Mouse (Mus musculus) neural tube, embryonic 11.5 days (tissue): ENCODE results near the gene Obp1a. TPM values are rescaled to one million over a fixed set of nuclear protein-coding genes. Genes with fewer than 3 reads are reported as not detected.

ENCODE experiments used
- ATAC-seq: fragments of 200-750 bp; cut with Nextera tagmentation; 2 replicates; pipeline ENCODE4 v1.8.0; 2017; ENCODE audit warnings: moderate number of reproducible peaks, mild to moderate bottlenecking, moderate TSS enrichment, moderate library complexity; ENCODE audit not compliant: insufficient read depth, low FRiP score, low TSS enrichment
- DNase-seq: peaks from one replicate; pipeline ENCODE4 v3.0.0-alpha.2; 2015; ENCODE audit warnings: low spot score
- H3K27ac ChIP-seq: fragments of 300-500 bp; sonication (generic); 2 replicates; pipeline ENCODE4 v1.5.1; 2014; ENCODE audit warnings: low read depth, mild to moderate bottlenecking, low read length
- H3K27me3 ChIP-seq: fragments of 300-500 bp; sonication (generic); 2 replicates; pipeline ENCODE4 v1.6.1; 2014; ENCODE audit warnings: mild to moderate bottlenecking, low read length, mixed read lengths; ENCODE audit not compliant: control insufficient read depth, insufficient read depth
- H3K36me3 ChIP-seq: fragments of 300-500 bp; sonication (generic); 2 replicates; pipeline ENCODE4 v1.6.1; 2014; ENCODE audit warnings: mild to moderate bottlenecking, low read length, moderate library complexity, mixed read lengths; ENCODE audit not compliant: control insufficient read depth, insufficient read depth
- H3K4me1 ChIP-seq: fragments of 300-500 bp; sonication (generic); 2 replicates; pipeline ENCODE4 v1.6.1; 2014; ENCODE audit warnings: low read length, mixed read lengths; ENCODE audit not compliant: control insufficient read depth, insufficient read depth
- H3K4me2 ChIP-seq: fragments of 300-500 bp; sonication (generic); 2 replicates; pipeline ENCODE4 v1.6.1; 2014; ENCODE audit warnings: low read depth, mild to moderate bottlenecking, moderate library complexity
- H3K4me3 ChIP-seq: fragments of 300-500 bp; sonication (generic); 2 replicates; pipeline ENCODE4 v1.5.1; 2014; ENCODE audit warnings: low read depth, low read length
- H3K9ac ChIP-seq: fragments of 300-500 bp; sonication (generic); 2 replicates; pipeline ENCODE4 v1.6.1; 2014; ENCODE audit warnings: mild to moderate bottlenecking, low read length
- H3K9me3 ChIP-seq: fragments of 300-500 bp; sonication (generic); 2 replicates; pipeline ENCODE4 v1.6.1; 2016; ENCODE audit warnings: low read length; ENCODE audit not compliant: control insufficient read depth
- WGBS: fragments of 180-500 bp; shearing (Covaris S2); extraction: QIAGEN DNeasy Blood & Tissue Kit; methylation state at CpG from one replicate; pipeline ENCODE4 v1.1.7; 2014; 5-methylcytosine and 5-hydroxymethylcytosine counted together
- polyA plus RNA-seq: library from polyadenylated mRNA; unstranded; fragments of >200 nt; fragmentation: Nextera tagmentation; extraction: Ambion mirVana; gene quantifications from 2 replicates; pipeline ENCODE4 v1.2.1, GENCODE M21; 2014

Gene Obp1a
- polyA plus RNA-seq: not detected in 2 replicates

GRCm38 (mm10) chrX:78091274-78091673, at the start of gene Obp1a:
TSS of gene Obp1a (minus strand) at chrX:78091374.
- H3K4me3 ChIP-seq: no peak within 1 kb of the TSS
- DNase-seq (no peak), ATAC-seq (no peak)
- H3K9me3 ChIP-seq: no peaks in the 10 kb centered on the region
- H3K27ac ChIP-seq: no peak within 1 kb of the TSS
- no peaks in the 10 kb centered on the region for H3K4me1 ChIP-seq
- no peaks in the 10 kb centered on the region for H3K36me3 ChIP-seq
- no peaks in the 10 kb centered on the region for H3K27me3 ChIP-seq
- H3K9ac ChIP-seq: no peak within 1 kb of the TSS
- H3K4me2 ChIP-seq: no peak within 1 kb of the TSS

- H3K9me3 ChIP-seq: no peaks in the 10 kb centered on the region
- ATAC-seq (no peak), DNase-seq (no peak)
- H3K4me2 ChIP-seq: no peak within 1 kb of the TSS
- no peaks in the 10 kb centered on the region for H3K36me3 ChIP-seq
- no peak within 1 kb of the TSS for H3K4me3 ChIP-seq
- no peaks in the 10 kb centered on the region for H3K4me1 ChIP-seq
- H3K9ac ChIP-seq: no peak within 1 kb of the TSS
- WGBS: 80% methylated on average over 1 of the region's 1 CpGs
- no peaks in the 10 kb centered on the region for H3K27me3 ChIP-seq
- H3K27ac ChIP-seq: no peak within 1 kb of the TSS
Measured at GRCm38 (mm10) chrX:78125167-78125566, 34.0 kb upstream of the Obp1a start, which contains the start of gene Gm5938. TSS of gene Gm5938 (plus strand) at chrX:78125467.

Other genes starting within 250 kb of the Obp1a start
- gene Pbsn, start 237.8 kb downstream of the Obp1a start, polyA plus RNA-seq: not detected in 2 replicates
- not detected in 2 replicates for gene Gm14744, start 226.6 kb downstream of the Obp1a start, polyA plus RNA-seq
- not detected in 2 replicates for gene 5430402E10Rik, start 166.3 kb downstream of the Obp1a start, polyA plus RNA-seq
- gene Gm5938, start 34.1 kb upstream of the Obp1a start, polyA plus RNA-seq: not detected in 2 replicates
- gene Obp1b, start 95.4 kb upstream of the Obp1a start, polyA plus RNA-seq: not detected in 2 replicates
- gene Gm14743, start 154.5 kb upstream of the Obp1a start, polyA plus RNA-seq: not detected in 2 replicates